Mouse (Mus musculus) G1E (cell line): ENCODE measurements around the gene Rin1.

Source experiments
- CTCF ChIP-seq: IDR thresholded peaks from 2 replicates; pipeline ENCODE4 v1.5.1; 2012; ENCODE audit warnings: low read depth, low read length, inconsistent platforms, mixed read lengths
- POLR2AphosphoS5 ChIP-seq: IDR thresholded peaks from 2 replicates; pipeline ENCODE4 v1.6.1; 2012; ENCODE audit warnings: low read depth, low read length, inconsistent platforms; ENCODE audit not compliant: insufficient replicate concordance

DNA sequence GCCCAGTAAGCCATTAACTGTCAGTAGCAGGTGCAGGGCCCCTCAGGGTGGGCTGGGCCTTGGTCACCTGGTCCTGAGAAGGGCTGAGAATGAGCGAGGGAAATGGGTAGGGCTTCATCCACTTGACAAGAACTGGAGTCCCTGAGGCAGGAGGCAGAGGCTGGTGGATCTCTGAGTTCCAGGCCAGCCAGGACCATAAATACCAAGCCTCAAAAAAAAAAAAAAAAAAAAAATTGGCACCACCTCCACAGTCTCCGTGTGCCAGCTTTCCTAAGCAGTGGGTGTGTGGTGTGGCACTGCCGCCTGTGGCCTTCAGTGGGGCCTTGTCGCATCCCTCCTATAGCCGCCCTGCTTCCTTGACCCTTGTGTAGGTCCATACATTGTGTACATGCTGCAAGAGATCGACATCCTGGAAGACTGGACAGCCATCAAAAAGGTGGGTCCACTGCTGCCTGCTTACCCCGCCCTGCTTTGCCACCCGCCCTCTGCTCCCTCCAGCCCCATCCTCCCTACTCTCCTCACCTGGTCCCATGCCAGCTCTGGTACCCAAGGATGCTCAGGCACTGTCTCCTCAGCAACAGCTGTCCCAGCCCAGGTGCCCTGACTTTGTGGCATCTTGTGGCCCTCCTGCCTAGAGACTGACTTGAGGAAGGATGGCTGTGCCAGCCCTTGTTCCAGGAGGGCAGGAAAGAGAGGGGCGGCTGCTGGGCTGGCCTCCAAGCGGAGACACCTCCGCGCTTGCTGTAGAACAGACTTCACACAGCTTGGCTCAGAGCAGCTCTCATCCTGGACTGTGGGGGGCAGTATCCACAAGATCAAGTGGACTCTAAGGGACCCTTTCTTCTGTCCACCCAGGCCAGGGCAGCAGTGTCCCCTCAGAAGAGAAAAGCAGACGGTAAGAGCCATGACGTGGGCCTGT lies 1.9 kb upstream of the Rin1 start:
- TF ChIP-seq CTCF (no peak), POLR2AphosphoS5 (no peak)
